Mouse (Mus musculus): Measurements from ENCODE around the gene Gm20388.

Gene Gm20388

DNA sequence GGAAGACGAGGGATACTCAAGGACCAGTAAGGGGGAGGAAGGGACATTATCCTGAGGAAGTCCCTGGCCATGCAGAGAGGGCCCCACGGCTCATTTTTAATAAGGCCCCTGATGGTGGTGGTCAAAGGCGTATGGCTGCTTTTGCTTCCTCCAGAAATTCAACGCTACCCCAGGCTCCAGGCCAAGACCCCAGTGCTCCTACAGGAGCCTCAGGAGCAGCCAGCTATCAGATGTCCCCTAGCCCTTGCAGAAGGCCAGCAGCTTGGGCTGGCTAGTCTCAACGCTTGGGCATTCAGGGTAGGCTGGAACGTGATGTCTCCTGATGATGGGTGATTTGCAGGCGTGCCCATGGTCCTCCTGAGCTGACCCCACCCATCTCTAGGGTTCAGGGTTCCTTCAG, 521.8 kb downstream of the Gm20388 start:
- DNase-seq (ENCODE audit: low spot score in 2 of 2) = no peak

DNA sequence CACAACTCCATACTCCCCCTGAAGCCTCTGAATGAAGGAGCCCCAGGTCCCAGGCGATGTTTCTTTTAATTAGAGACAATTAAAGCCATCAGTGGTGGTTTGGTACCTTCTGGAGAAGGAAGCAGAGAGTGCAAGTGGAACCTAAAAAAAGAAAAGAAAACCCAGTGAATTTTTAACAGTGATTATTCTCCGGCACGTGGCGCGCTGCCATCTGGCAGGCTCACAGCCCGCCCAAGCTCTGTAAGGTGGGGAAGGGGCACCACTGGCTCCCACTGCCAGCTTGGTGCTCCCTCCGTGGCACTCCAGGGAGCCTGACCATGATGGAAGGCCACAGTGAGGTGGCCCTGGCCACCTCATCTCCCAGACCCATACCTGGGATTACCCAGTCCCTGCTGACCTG, 522.5 kb downstream of the Gm20388 start:
- DNase-seq (ENCODE audit: low spot score in 2 of 2) = no peak

DNA sequence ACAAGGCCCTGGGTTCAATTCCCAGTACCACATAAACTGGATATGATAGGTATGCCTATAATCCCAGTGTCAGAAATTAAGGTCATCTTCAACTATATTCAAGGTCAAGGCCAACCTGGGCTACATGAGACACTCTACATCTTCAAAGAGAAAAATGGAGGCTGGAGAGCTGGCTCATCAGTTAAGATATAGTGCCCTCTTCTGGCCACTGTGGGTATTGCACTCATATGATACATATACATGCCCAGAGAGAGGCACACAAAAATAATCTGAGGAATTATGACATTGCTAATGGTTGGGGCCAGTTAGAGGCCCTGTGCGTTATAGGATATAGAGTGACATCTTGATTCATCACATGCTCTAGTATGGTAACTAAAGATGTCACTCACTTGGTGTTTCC, 523.1 kb downstream of the Gm20388 start:
- no peak for DNase-seq (ENCODE audit: low spot score in 2 of 2)

DNA sequence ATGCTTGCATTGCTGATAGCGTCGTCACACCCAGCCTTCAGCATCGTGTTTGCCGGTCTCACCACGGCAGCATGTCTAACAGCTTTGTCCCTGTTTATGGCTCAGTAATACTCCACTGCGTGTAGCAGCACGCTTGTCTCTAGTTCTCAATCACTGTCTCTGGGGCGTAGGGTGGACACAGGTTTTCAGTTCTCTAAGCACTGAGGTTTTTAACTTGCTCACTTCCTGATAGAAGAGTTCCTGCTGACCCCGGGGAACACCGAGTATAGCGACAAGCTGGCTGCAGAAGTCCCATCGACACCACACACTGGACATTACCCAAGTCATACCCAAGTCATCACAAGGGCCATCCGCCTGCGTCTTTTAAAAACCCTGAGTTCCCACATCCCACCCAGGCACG, 525.1 kb downstream of the Gm20388 start:
- no peak for DNase-seq (ENCODE audit: low spot score in 2 of 2)

DNA sequence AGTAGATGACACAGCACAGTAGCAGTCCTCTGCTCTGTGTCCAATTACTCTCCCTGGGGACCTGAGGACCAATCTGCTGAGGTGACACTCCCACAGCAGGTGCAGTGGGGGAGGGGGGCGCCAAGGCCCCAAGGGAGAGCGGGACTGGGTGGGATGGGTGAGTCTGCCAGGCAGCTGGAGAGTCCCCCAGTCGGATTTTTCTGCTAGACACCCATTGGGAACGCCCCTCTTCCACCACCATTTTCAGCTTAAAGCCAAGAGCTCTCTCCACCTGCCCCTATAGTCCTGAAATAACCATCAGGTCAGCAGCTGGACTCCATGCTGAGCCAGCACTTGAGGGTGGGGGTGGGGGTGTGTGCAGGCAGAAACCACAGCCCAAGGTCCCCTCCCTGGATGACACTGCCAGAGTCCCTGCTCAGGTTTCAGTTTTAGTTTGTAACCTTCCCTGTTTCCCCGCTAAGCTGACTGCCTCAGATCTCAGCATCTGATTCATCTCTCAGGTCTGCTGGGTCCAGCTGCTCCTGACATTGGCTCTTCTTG, 525.9 kb downstream of the Gm20388 start:
- DNase-seq (ENCODE audit: low spot score in 2 of 2) = no peak

DNA sequence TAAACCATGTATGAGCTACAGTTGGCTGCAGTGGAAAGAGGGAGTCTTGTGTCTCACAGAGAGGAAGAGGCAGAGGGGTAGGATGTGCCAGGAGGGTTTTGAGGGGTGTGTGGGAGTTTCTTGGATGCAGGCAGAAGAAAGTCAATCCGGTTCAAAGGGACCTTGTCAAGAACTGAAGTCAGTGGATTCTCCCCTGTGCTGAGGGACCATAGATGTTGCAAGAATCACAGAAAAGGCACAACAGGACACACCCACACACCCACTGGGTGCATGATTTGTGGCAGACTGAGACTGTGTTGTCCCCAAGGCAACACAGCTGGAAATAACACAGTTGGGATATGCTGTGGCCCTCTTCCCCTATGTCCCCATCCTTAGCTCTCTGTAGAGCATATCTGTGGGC, 526.6 kb downstream of the Gm20388 start:
- DNase-seq (ENCODE audit: low spot score in 2 of 2) = peak in 1 of 2 experiments; percentile 44

DNA sequence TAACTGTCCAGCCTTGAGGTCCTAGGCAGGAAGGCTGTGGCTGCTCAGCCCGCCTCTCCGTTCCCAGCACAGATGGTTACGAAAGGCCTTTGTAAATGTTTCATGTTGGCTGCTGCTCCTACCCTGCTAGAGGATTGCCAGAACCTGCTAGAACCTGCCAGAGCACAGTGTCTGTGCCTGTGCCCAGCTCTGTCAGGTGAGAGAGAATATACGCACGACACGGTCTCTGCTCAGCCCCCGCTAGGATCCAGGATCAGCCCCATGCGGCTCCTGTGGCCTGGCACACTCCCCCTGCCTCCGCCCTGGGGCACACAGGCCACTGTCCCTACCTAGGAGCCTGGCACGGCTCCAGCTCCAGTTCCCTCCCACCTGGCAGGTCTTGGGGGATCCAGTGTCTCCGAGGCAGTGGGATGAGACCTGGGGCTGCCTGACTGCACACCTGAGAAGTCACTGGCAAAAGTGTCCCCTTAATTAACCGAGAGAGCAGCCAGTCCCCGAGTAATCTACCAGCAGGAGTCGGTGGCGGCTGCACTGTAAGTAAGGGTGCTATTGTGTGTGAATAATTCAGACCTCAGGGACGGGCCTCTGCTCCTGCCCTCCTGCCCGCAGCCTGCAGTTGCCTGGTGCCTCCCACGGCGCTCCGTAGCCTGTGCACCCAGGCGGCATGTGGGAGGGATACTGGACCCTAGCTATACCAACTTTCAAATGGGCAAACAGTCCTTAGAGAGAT, 527.2 kb downstream of the Gm20388 start:
- DNase-seq (ENCODE audit: low spot score in 2 of 2) = peak in 1 of 2 experiments; percentile 76

DNA sequence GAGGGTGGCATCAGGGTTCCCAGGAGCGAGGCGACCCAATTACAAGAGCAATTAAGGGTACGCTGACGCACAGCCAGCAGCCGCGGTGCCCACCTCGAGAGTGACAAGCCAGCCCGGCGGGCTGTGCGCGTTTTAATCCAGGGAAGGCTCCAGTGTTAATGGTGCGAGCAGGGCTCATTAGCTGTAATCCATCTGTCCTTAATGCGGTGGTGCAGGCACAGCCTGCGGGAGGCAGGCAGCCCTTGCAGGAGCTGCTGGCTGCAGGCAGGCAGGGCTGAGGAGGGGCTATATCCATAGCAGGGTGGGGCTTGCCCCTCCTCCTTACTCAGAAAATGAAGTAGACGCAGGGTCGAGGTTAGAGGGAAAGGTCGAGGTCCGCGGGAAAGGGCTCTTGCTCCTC, 528.7 kb downstream of the Gm20388 start:
- peak in 1 of 2 experiments; percentile 37 for DNase-seq (ENCODE audit: low spot score in 2 of 2)

DNA sequence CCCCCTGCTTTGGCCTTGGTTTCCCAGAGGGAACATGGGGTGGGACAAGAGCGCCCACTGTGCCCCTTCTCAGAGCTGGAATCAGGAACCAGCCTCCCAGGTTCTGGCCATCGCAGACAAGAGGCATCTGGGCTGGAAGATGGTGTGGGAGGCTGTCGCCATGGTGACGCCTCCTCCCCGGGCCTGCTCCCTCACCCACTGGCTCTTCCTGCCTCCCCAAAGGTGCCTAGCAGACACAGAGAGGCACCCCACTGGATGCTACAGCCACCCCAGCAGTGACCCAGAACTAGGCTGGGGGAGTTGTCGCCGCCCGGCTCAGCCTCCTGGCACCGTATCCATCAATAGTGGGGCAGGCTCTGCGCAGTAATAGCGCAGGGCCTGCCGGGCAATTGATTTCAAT, 530.1 kb downstream of the Gm20388 start:
- DNase-seq (ENCODE audit: low spot score in 2 of 2) = peak in 1 of 2 experiments; percentile 62

DNA sequence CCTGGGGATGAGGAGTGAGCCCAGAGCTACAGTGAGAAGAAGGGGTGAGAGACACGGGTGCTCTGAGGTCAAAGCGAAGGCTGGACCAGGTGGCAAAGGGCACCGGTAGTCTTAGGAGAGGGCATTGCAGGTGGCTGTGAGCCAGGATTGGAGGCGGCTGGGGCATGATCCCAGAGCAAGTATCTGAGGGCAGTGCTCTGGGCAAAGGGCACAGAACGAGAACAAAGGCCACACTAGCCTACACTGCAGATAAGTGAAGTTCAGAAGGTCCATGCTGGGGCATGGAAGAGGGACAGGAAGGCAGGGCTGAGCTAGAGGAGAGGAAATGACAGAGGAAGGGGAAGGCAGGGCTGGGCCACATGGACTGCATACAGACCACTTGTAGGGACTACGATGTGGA, 531.0 kb downstream of the Gm20388 start:
- DNase-seq (ENCODE audit: low spot score in 2 of 2) = no peak

DNA sequence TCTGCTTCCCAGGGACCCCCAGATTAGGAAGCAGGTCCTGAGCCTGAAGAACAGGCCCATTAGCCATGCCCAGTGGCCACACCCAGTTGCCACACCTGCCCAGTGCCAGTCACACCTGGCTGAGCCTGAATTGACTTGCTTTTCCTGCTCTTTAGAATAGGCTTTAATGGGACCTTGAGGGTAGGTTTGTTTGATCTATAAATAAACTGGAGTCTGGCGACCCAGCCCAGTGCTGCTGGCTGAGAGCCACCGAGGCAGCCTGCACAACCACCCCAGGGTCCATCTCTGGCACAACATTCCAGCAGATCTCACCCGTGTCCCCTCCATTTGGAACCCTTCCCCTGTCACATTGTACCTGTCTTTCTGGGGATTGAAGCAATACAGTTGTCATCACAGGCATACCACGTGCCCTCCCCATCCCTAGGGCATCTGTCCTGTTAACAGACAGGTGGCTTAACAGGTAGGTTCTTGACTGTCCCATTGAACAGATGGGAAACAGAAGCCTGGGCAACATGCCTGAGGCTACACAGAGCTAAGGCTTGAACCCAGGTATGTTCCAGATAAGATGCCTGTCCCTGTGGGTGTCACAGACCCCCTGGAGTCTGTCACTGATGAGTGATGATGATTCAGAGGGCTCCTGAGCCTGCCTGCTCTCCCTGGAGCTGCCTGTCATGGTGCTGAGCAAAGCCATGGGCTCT, 531.8 kb downstream of the Gm20388 start:
- DNase-seq (ENCODE audit: low spot score in 2 of 2) = no peak

DNA sequence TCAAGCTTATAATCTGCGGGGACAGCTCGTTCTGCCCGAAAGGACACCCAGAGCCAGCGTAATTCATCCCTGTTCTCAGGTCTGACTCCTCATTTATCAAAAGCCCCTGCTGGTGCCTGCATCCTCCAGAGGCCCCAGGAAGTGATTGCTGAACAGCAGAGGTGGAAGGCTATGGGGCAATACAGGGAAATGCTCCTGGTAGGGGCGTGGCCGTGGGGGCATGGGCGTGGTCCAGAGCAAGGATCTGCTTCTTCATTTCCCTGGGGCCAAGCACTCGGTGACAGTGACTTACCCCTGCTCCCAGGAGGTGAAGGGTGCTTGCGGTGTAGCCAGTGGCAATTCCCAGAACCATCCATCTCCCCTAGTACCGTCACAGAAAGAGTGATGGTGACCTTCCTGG, 534.6 kb downstream of the Gm20388 start:
- DNase-seq (ENCODE audit: low spot score in 2 of 2) = no peak

DNA sequence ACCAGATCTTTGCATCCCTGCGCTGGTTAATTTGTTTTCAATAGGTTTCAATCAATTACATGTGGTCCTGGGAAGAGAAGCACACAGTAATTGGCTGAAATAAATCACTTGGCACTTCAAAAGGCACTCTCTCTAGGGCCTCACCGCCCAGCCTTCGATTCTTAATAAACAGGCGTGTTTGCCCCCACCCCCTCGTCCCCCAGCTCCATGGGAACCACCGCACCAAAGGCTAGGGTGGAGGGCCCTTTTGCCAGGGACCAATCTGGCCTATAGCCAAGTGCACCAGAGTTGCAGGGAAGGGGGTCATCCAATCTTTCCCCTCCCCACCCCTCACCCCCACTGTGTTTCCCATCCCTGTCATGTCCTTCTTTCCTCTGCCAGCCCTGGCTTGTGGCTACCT, 537.5 kb downstream of the Gm20388 start:
- no peak for DNase-seq (ENCODE audit: low spot score in 2 of 2)

DNA sequence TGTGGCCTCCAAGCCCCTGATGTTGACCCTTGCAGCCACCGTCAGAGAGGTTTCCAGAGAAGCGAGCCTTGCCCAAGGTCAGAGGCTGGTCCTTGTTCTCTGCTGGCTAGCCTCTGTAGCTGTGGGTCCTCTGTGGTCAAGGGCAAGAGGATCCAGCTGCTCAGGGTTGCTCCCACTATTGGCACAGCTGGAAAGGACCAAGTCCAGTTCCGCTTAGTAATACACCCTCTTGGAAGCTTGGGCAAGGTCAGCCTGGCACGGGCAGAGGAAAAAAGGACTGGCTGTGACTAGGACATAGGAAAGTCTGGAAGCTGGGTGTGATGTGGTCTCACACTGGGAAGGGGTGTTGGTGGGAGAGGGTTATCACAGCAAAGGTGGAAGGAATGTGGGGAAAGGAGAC, 538.5 kb downstream of the Gm20388 start:
- no peak for DNase-seq (ENCODE audit: low spot score in 2 of 2)

DNA sequence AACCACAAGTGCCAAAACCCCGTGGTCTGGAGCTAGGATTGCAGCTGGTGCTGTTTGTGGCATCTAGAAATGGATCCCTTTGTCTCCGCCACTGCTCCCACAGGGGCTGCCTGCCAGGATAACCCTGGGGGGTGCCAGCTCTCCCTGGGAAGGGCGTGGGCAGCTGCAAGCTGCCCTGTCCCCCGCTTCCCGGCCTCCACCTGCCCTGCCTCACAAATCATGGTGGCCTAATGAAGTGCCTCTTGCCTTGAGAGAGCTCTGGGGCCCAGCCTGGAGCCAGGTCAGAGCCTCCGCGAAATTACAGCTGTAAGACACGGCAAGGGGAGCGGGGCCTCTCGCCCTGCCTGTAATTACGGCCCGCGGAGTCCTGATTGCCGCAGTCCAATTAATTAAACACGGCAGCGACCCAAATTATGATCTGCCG, 539.0 kb downstream of the Gm20388 start:
- peak in 1 of 2 experiments; percentile 71 for DNase-seq (ENCODE audit: low spot score in 2 of 2)

DNA sequence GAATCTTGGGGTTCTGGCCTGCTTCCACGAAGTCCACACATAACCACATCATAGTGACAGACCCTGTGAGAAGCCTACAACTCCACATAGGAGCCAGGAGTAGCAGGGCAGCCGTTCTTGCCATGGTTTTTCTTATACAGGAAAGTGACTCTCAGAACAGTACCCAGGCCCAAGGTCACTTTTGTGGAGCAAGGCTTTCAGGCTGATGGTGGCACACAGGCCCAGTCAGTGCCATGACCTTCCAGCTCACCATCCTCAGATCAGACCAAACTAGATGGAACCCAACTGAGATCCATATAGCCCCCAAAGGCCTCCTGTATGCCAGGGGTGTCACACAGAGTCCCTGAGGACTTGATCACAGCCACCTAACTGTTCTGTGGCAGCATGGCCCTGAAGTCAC, 541.5 kb downstream of the Gm20388 start:
- no peak for DNase-seq (ENCODE audit: low spot score in 2 of 2)

DNA sequence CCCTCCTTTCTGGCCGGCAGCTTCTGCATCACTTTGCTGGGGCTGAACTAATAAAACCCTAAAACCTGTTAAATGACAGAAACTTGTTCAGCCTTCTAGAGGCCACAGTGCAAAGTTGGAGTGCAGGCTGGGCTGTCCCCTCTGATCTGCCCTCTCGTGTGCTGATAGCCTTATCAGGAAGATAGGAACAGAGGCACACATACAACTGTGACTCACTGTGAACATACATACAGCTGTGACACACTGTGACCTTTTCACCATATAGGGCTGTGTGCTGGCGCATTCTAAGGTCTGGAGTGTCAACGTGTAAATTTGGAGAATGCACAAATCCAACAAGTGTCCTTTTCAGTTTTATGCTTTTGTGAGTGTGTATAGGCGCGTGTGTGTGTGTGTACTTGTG, 543.8 kb downstream of the Gm20388 start:
- DNase-seq (ENCODE audit: low spot score in 2 of 2) = no peak

DNA sequence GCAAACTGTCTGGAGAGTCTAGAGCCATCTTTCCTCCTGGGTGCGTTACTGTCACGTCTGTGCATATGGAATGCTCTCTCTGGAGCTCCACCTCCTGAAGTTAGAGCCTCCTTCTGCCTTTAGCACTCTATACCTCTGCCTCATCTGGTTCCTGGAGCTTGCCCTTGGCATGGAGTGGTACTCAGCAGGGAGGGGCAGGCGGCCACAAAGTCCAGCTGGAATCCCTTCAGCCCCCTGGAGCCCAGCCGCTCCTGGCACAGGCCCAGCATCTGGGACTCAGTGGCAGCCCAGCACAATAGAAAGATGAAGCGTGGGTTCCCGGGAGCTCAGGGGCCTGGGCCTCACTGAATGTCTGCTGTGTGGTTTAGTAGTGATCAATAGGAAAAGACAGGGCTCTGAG, 549.7 kb downstream of the Gm20388 start:
- DNase-seq (ENCODE audit: low spot score in 2 of 2) = peak in 1 of 2 experiments; percentile 42

DNA sequence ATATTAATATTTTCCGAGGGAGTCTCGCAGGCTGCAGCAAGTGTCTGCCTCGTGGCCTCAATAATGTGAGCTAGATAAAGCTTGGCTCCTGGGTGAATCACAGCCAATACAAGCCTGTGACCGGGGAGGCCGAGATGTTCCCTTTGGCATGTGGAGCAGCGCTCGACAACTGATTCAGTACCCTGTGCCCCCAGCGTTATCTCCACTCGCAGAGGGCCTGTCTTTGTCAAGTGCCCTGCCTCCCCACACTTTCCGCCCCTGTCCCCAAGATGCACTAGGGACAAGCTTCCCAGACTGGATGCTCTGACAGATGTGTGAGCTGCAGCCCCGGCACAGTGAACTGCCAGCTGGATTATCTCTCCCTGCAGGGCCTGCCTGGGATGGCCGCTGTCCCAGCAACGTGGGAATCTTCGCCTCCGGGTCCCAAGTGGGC, 551.5 kb downstream of the Gm20388 start:
- DNase-seq (ENCODE audit: low spot score in 2 of 2) = no peak

DNA sequence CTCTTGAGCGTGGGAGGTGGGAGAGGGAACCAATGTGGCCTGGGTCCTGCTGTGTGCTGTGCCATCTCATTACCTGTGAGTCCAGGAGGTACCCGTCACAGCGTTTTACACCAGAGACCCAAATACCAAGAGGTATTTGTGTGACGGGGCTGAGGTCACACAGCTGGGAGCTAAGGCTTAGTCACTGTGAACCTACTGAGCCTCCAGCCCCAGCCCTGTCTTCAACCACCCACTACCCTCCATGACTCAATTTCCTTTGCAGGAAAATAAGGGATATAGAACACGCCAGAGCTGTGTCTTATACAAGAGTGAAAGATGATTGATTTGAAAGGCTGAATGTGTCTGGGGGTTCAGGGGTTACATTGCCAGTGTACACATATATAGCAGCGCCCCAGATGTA, 552.0 kb downstream of the Gm20388 start:
- no peak for DNase-seq (ENCODE audit: low spot score in 2 of 2)

DNA sequence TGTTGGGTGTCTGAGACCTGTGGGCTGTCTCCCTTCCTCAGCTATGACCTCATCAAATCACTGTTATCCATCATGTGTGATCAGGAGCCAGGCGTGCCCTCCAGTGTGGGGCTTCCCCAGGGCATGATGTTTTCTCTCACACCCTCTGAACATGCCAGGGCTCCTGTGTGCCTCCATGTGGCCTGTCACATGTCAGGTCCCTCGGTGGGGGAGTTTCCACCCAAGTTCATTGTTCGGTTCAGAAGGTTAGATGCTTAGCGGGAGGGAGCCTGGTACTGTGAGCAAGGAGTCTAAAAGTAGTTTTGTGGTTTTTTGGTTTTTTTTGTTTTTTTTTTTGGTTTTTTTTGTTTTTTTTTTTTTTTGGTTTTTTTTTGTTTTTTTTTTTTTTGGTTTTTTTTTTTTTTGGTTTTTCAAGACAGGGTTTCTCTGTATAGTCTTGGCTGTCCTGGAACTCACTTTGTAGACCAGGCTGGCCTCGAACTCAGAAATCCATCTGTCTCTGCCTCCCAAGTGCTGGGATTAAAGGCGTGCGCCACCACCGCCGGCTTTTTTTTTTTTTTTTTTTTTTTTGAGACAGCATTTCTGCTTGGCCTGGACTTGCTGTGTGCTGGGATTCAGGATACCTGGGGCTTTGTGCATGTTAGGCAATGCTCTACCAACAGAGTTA, 553.4 kb downstream of the Gm20388 start:
- DNase-seq (ENCODE audit: low spot score in 2 of 2) = no peak

DNA sequence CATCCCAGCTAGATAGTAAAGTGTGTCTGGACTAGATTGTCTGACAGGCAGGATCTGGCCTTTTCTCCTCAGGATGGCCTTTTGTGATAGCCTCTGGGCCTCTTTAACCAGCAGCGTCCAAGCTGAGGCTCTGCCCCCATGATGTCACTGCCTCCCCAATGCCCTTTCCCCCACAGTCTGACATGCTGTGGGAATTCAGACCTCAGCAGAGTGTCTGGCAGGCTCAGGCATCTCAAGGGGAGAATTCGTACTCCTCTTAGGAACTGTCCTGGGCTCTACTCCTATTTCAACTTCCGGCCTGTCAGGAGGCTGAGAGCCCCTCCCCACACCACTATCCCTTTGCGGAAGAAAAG, 553.9 kb downstream of the Gm20388 start:
- no peak for DNase-seq (ENCODE audit: low spot score in 2 of 2)

DNA sequence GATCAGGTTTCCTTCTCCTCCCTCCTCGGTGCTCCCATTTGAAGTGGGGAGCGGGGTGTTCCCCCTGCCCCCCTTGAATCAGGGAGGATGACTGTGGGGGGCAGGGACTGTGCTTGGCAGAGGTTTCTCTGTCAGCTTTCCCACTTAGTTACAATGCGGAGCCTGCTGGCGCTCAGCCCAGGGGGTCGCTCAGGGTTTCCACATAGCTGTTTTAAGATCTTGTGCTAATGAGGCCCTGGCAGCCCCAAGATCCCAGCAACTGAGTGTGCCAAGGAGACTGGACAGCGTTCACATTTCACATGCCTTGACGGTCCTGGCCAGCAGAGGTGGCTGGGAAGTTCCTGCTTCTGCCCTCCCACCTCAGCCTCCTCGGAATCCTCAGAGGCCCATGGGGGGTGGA, 555.1 kb downstream of the Gm20388 start:
- peak in 1 of 2 experiments; percentile 55 for DNase-seq (ENCODE audit: low spot score in 2 of 2)

Data from left cerebral cortex, adult 9 months (tissue).